Mouse (Mus musculus) kidney, embryonic 14.5 days (tissue): ENCODE data around the gene Fam50b. TPM values are rescaled to one million over a fixed set of nuclear protein-coding genes. Genes with fewer than 3 reads are reported as not detected.
A peak's percentile ranks its signal among the peaks of the same experiment; 100 is the strongest.

Experiments used
- ATAC-seq: fragments of 200-750 bp; cut with Nextera tagmentation; 2 replicates; pipeline ENCODE4 v1.8.0; 2017; ENCODE audit warnings: moderate number of reproducible peaks, mild to moderate bottlenecking, moderate TSS enrichment, moderate library complexity; ENCODE audit not compliant: low FRiP score, low TSS enrichment
- H3K27ac ChIP-seq: fragments of 300-500 bp; sonication (generic); 2 replicates; pipeline ENCODE4 v1.5.1; 2014; ENCODE audit warnings: low read depth, mild to moderate bottlenecking, low read length, moderate library complexity, mixed read lengths
- H3K27me3 ChIP-seq: fragments of 300-500 bp; sonication (generic); 2 replicates; pipeline ENCODE4 v1.6.1; 2014; ENCODE audit warnings: mild to moderate bottlenecking, low read length; ENCODE audit not compliant: control insufficient read depth, insufficient read depth
- H3K36me3 ChIP-seq: fragments of 300-500 bp; sonication (generic); 2 replicates; pipeline ENCODE4 v1.6.1; 2014; ENCODE audit warnings: low read length, mixed read lengths; ENCODE audit not compliant: control insufficient read depth, insufficient read depth
- H3K4me1 ChIP-seq: fragments of 300-500 bp; sonication (generic); 2 replicates; pipeline ENCODE4 v1.6.1; 2014; ENCODE audit warnings: low read length, mixed read lengths; ENCODE audit not compliant: control insufficient read depth, insufficient read depth
- H3K4me2 ChIP-seq: fragments of 300-500 bp; sonication (generic); replicated peaks from 2 replicates; pipeline ENCODE4 v1.6.1; 2014; ENCODE audit warnings: low read depth, mild to moderate bottlenecking, low read length
- H3K4me3 ChIP-seq: fragments of 300-500 bp; sonication (generic); 2 replicates; pipeline ENCODE4 v1.5.1; 2014; ENCODE audit warnings: mild to moderate bottlenecking, low read length
- H3K9ac ChIP-seq: fragments of 300-500 bp; sonication (generic); 2 replicates; pipeline ENCODE4 v1.6.1; 2014; ENCODE audit warnings: low read depth, mild to moderate bottlenecking, low read length, moderate library complexity
- H3K9me3 ChIP-seq: fragments of 300-500 bp; sonication (generic); 2 replicates; pipeline ENCODE4 v1.6.1; 2016; ENCODE audit warnings: low read length; ENCODE audit not compliant: control insufficient read depth
- WGBS: fragments of 180-500 bp; shearing (Covaris S2); extraction: QIAGEN DNeasy Blood & Tissue Kit; methylation state at CpG from one replicate; pipeline ENCODE4 v1.1.7; 2014; 5-methylcytosine and 5-hydroxymethylcytosine counted together
- polyA plus RNA-seq: library from polyadenylated mRNA; unstranded; fragments of >200 nt; fragmentation: Nextera tagmentation; extraction: Ambion mirVana; gene quantifications from 2 replicates; pipeline ENCODE4 v1.2.1, GENCODE M21; 2014

Gene Fam50b
- polyA plus RNA-seq, 1 experiment from 2014 or later, result not detected

GRCm38 (mm10) chr13:34748530-34748929 is 13.9 kb downstream of the Fam50b start:
- Histone ChIP-seq H3K4me1 (no peaks in the 10 kb centered on the region), H3K9me3 (peaks cover 6% of the 10 kb centered on the region), H3K27ac (no peak overlapping the region), H3K4me3 (no peak overlapping the region), H3K27me3 (no peaks in the 10 kb centered on the region), H3K4me2 (no peak overlapping the region), H3K36me3 (no peaks in the 10 kb centered on the region), H3K9ac (no peak overlapping the region)
- WGBS, result 65% methylated on average over 3 of the region's 3 CpGs
- no peak for ATAC-seq

GRCm38 (mm10) chr13:34759202-34759601 is 24.6 kb downstream of the Fam50b start:
- Histone ChIP-seq H3K36me3 (no peaks in the 10 kb centered on the region), H3K4me3 (no peak overlapping the region), H3K9ac (no peak overlapping the region), H3K4me1 (peaks cover 8% of the 10 kb centered on the region), H3K27me3 (no peaks in the 10 kb centered on the region), H3K4me2 (no peak overlapping the region), H3K27ac (no peak overlapping the region), H3K9me3 (no peaks in the 10 kb centered on the region)
- ATAC-seq, result no peak
- WGBS, result 97% methylated on average over 9 of the region's 9 CpGs

DNA sequence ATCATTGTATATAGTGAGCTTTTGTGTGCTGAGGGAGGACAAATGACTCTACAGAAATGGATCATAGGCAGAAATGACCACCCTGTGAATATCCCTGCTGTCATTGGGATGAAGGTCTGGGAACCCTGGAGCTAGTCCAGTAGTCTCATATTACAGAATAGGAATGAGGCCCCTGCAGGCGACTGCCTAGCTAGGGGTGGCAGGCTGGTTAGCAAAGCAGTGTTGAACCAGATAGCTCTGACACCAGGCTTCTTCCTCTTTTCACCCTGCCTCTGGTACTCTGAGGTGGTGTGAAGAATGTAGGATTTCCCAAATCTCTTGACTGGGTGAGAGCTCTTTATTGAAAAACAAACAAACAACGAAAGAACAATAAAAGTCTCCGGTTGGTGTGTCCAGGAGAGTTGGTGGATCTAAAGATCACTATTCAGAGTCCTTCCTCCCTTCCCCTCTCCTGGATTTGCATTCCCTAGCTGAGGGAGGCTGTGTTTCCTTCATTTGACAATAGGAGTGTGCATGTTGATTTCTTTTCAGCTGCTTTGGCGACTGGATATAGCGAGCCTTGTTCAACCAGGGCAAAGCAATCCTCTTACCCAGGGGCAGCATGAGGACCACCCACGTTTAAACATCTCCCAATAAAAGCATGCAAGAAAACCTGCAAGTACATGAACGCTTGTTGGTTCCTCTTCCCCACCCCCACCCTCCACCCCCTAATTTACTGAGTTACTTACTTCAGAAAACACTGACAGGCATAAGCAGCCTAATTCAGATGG is 26.1 kb downstream of the Fam50b start:
- Histone ChIP-seq H3K4me2 (no peak overlapping the region), H3K4me1 (peaks cover 8% of the 10 kb centered on the region), H3K27ac (peak overlapping the region; percentile 6; the same call in 1 of the 2 replicates), H3K27me3 (no peaks in the 10 kb centered on the region), H3K9ac (no peak overlapping the region), H3K36me3 (no peaks in the 10 kb centered on the region), H3K9me3 (no peaks in the 10 kb centered on the region), H3K4me3 (no peak overlapping the region)
- WGBS, result 7% methylated on average over 7 of the region's 7 CpGs
- ATAC-seq, result peak; percentile 68; the same call in 1 of the 2 replicates

DNA sequence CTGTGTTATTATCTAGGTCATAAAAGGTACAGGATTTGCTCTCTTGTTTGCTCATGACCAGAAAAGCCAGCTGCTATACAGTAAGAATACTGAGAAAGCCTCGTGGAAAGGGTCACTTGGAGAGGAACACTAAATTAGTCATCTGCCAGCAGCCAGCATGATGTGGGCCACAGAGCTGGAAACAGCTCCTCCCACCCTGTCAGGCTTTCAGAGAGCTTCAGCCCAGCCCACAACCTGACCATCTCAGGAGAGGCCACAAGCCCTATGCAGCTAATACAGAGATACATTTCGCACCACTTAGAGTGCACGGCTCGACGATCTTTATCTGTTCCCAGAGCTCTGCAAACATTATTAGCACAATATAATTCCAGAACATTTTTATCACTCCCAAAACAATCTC is 27.5 kb downstream of the Fam50b start:
- 40% methylated on average over 5 of the region's 5 CpGs for WGBS
- no peak overlapping the region for H3K27ac ChIP-seq
- H3K4me1 ChIP-seq, result peaks cover 8% of the 10 kb centered on the region
- no peak overlapping the region for H3K9ac ChIP-seq
- H3K4me2 ChIP-seq, result no peak overlapping the region
- no peaks in the 10 kb centered on the region for H3K9me3 ChIP-seq
- H3K27me3 ChIP-seq, result no peaks in the 10 kb centered on the region
- H3K36me3 ChIP-seq, result no peaks in the 10 kb centered on the region
- ATAC-seq, result peak; percentile 73; the same call in 1 of the 2 replicates
- H3K4me3 ChIP-seq, result no peak overlapping the region

- no peak overlapping the region for H3K4me2 ChIP-seq
- H3K4me3 ChIP-seq, result no peak overlapping the region
- H3K27ac ChIP-seq, result no peak overlapping the region
- H3K36me3 ChIP-seq, result no peaks in the 10 kb centered on the region
- no peaks in the 10 kb centered on the region for H3K9me3 ChIP-seq
- no peaks in the 10 kb centered on the region for H3K27me3 ChIP-seq
- 64% methylated on average over 4 of the region's 4 CpGs for WGBS
- ATAC-seq, result no peak
- peaks cover 8% of the 10 kb centered on the region for H3K4me1 ChIP-seq
- H3K9ac ChIP-seq, result no peak overlapping the region
Measured at GRCm38 (mm10) chr13:34762865-34763264, 28.2 kb downstream of the Fam50b start.

GRCm38 (mm10) chr13:34765269-34765668 is 30.6 kb downstream of the Fam50b start:
- peaks cover 8% of the 10 kb centered on the region for H3K4me1 ChIP-seq
- WGBS, result 68% methylated on average over 5 of the region's 5 CpGs
- H3K27me3 ChIP-seq, result no peaks in the 10 kb centered on the region
- no peak for ATAC-seq
- no peak overlapping the region for H3K4me2 ChIP-seq
- H3K9ac ChIP-seq, result no peak overlapping the region
- H3K36me3 ChIP-seq, result no peaks in the 10 kb centered on the region
- no peak overlapping the region for H3K4me3 ChIP-seq
- H3K27ac ChIP-seq, result no peak overlapping the region
- H3K9me3 ChIP-seq, result no peaks in the 10 kb centered on the region

- no peaks in the 10 kb centered on the region for H3K4me1 ChIP-seq
- H3K9me3 ChIP-seq, result no peaks in the 10 kb centered on the region
- no peaks in the 10 kb centered on the region for H3K36me3 ChIP-seq
Measured at GRCm38 (mm10) chr13:34766572-34766971, 31.9 kb downstream of the Fam50b start.

DNA sequence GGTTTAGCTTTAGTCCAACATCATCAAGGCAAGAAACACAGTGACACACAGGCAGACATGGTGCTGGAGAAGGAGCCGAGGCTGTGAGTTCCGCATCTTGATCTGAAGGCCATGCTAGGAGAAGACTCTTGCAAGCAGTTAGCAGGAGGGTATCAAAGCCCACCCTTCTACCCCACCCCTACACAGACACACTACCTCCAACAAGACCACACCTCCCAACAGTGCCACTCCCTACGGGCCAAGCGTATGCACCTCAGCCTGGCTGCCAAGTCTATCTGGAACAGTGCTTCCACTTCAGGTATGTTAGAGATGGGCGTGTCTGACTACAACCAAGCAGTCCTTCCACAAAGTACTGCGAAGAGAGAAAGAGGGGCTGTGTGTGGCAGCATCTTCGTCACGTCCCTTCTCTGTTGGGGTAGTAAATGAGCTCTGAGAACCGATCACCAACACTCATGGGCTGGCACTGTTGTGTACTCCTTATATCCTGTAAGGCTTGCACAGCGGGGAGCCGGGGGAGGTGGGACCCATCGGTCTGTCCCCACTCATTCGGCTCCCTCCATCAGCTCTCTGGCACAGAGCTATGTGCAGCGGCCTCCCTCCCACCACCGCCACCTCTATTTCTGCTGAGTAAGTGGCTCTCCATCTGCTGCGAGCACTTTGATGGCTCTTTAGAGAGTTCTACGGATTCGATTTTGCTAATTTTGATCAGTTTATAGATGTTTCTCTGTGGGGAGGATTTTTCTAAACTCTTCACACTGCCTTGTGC is 33.1 kb downstream of the Fam50b start:
- no peaks in the 10 kb centered on the region for H3K27me3 ChIP-seq
- no peak overlapping the region for H3K4me3 ChIP-seq
- no peak for ATAC-seq
- H3K9ac ChIP-seq, result no peak overlapping the region
- WGBS, result 87% methylated on average over 18 of the region's 18 CpGs
- no peaks in the 10 kb centered on the region for H3K4me1 ChIP-seq
- H3K9me3 ChIP-seq, result no peaks in the 10 kb centered on the region
- no peak overlapping the region for H3K4me2 ChIP-seq
- no peaks in the 10 kb centered on the region for H3K36me3 ChIP-seq
- H3K27ac ChIP-seq, result no peak overlapping the region

More at GRCm38 (mm10) chr13:34766572-34766971, 31.9 kb downstream of the Fam50b start:
- no peak for ATAC-seq
- no peak overlapping the region for H3K4me3 ChIP-seq
- H3K9ac ChIP-seq, result no peak overlapping the region
- 61% methylated on average over 4 of the region's 4 CpGs for WGBS
- no peak overlapping the region for H3K4me2 ChIP-seq
- H3K27ac ChIP-seq, result no peak overlapping the region
- no peaks in the 10 kb centered on the region for H3K27me3 ChIP-seq

GRCm38 (mm10) chr13:34776767-34777166 is 42.1 kb downstream of the Fam50b start:
- H3K4me1 ChIP-seq, result peaks cover 10% of the 10 kb centered on the region
- H3K4me3 ChIP-seq, result no peak overlapping the region
- no peak for ATAC-seq
- no peaks in the 10 kb centered on the region for H3K36me3 ChIP-seq
- no peak overlapping the region for H3K4me2 ChIP-seq
- 77% methylated on average over 3 of the region's 3 CpGs for WGBS
- no peak overlapping the region for H3K27ac ChIP-seq
- no peaks in the 10 kb centered on the region for H3K27me3 ChIP-seq
- no peak overlapping the region for H3K9ac ChIP-seq
- no peaks in the 10 kb centered on the region for H3K9me3 ChIP-seq
